Mouse (Mus musculus): ENCODE measurements around the gene Sqstm1. TPM values are rescaled to one million over a fixed set of nuclear protein-coding genes. Genes with fewer than 3 reads are reported as not detected.

Gene Sqstm1
- polyA plus RNA-seq, 1 experiment from 2014 or later = 193 TPM

DNA sequence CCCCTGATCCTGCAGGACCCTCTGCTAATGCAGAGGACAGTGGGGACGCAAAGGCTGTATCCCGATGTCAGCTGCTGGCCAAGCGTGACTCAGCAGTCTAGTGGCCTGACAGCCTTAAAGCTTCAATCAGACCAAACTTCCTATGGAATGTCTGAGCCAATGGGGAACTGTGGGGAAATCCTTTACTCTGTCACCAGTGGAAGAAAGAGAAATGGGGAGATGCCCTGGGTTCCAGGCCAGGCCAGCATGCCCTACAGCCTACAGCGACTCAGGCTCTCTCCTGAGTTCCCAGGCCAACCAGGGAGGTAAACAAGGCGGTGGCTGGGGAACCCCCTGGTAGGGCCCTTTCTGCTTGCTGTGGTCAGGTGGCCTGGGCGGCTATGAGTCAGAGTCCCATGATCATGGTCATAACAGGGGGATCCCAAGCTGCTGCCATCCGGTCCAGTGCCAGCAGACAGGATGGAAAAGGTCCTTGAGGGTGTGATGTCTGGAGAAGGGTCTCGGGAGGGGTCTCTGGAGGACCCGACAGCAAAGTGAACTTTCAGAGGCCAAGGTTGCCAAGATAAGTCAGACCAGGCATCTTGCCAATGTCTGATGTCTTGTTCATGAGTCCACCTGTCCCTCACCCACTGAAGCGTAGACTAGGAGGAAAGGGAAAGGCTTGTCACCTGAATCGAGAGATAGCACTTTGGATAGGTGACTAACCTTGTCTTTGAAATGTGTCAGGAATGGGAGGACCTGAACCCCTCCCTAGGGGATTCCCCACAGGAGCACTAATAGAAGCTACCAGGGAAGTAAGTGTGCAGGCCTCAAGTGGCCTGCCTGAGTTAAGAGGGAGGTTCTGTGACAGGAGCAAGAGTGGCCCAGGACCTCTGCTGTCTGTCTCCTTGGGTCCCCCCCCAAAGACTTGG is 2.5 kb upstream of the Sqstm1 start:
- peak overlapping the region; percentile 7; the same call in 1 of the 2 replicates for H3K4me2 ChIP-seq (ENCODE audit: low read depth, low read length)
- peak overlapping the region; percentile 73 for H3K27ac ChIP-seq (ENCODE audit: low read length)
- no peak overlapping the region for H3K9ac ChIP-seq (ENCODE audit: low read depth, low read length)
- no peaks in the 10 kb centered on the region for H3K36me3 ChIP-seq (ENCODE audit: control insufficient read depth, insufficient read depth, low read length)
- peaks cover 47% of the 10 kb centered on the region for H3K4me1 ChIP-seq (ENCODE audit: control insufficient read depth, insufficient read depth, low read length)
- ATAC-seq = peak; percentile 51
- H3K27me3 ChIP-seq (replicated peaks; ENCODE audit: control insufficient read depth, insufficient read depth, low read length) = no peaks in the 10 kb centered on the region
- H3K9me3 ChIP-seq (ENCODE audit: control insufficient read depth, low read length) = no peaks in the 10 kb centered on the region
- 47% methylated on average over 11 of the region's 11 CpGs for WGBS
- no peak overlapping the region for H3K4me3 ChIP-seq (ENCODE audit: low read length)

- 71% methylated on average over 3 of the region's 3 CpGs for WGBS
- Histone ChIP-seq H3K9ac (ENCODE audit: low read depth, low read length) (no peak overlapping the region), H3K27ac (ENCODE audit: low read length) (peak overlapping the region; percentile 73; the same call in 1 of the 2 replicates), H3K4me3 (ENCODE audit: low read length) (no peak overlapping the region), H3K4me1 (ENCODE audit: control insufficient read depth, insufficient read depth, low read length) (peaks cover 38% of the 10 kb centered on the region), H3K27me3 (replicated peaks; ENCODE audit: control insufficient read depth, insufficient read depth, low read length) (no peaks in the 10 kb centered on the region), H3K4me2 (ENCODE audit: low read depth, low read length) (no peak overlapping the region), H3K36me3 (ENCODE audit: control insufficient read depth, insufficient read depth, low read length) (peaks cover 4% of the 10 kb centered on the region; the same call in 1 of the 2 replicates), H3K9me3 (ENCODE audit: control insufficient read depth, low read length) (no peaks in the 10 kb centered on the region)
- ATAC-seq = no peak
These were observed 1.6 kb upstream of the Sqstm1 start for GRCm38 (mm10) chr11:50212060-50212739.

DNA sequence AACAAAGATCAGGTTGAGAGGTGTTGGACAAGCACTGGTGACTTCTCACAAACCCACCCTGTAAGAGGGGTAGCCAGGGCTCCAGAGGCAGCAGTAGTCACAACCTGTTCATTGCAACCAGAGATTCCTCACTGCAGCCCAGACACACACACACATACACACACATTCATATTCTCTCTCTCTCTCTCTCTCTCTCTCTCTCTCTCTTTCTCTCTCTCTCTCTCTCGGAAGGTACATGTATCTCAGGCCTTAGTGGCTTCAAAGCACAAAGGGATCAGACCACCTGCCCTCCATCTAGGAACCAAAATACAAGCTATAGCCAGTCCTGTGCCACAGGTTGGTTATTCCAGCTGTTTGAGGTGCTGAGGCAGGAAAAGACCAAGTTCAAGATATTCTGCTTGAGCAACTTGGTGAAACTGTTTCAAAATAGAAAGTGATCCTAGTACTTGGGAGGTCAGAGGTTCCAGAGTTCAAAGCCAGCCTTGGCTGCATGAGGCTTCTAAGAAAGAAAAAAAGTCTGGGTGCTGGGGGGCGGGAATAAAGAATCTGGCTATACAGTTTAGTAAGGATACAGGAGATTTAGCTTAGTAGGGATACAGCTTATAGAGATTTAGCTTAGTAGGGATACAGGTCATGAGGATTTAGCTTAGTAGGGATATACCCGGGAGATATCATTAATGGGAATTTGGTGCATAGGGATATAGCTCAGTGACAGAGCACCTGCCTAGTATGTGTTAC is 864 bp upstream of the Sqstm1 start:
- Histone ChIP-seq H3K36me3 (ENCODE audit: control insufficient read depth, insufficient read depth, low read length) (peaks cover 11% of the 10 kb centered on the region), H3K4me2 (ENCODE audit: low read depth, low read length) (peak overlapping the region; percentile 59), H3K4me1 (ENCODE audit: control insufficient read depth, insufficient read depth, low read length) (peaks cover 34% of the 10 kb centered on the region), H3K9ac (ENCODE audit: low read depth, low read length) (peak overlapping the region; percentile 98; the same call in 1 of the 2 replicates), H3K27me3 (replicated peaks; ENCODE audit: control insufficient read depth, insufficient read depth, low read length) (no peaks in the 10 kb centered on the region), H3K9me3 (ENCODE audit: control insufficient read depth, low read length) (no peaks in the 10 kb centered on the region), H3K27ac (ENCODE audit: low read length) (no peak overlapping the region), H3K4me3 (ENCODE audit: low read length) (peak overlapping the region; percentile 99)
- 85% methylated on average over 3 of the region's 3 CpGs for WGBS
- no peak for ATAC-seq

- WGBS = under 1% methylated on average over 24 of the region's 24 CpGs
- Histone ChIP-seq H3K9ac (ENCODE audit: low read depth, low read length) (peak overlapping the region; percentile 98), H3K36me3 (ENCODE audit: control insufficient read depth, insufficient read depth, low read length) (peaks cover 21% of the 10 kb centered on the region), H3K27ac (ENCODE audit: low read length) (peak overlapping the region; percentile 99), H3K27me3 (replicated peaks; ENCODE audit: control insufficient read depth, insufficient read depth, low read length) (no peaks in the 10 kb centered on the region), H3K4me2 (ENCODE audit: low read depth, low read length) (peak overlapping the region; percentile 59), H3K9me3 (ENCODE audit: control insufficient read depth, low read length) (no peaks in the 10 kb centered on the region), H3K4me3 (ENCODE audit: low read length) (peak overlapping the region; percentile 99), H3K4me1 (ENCODE audit: control insufficient read depth, insufficient read depth, low read length) (peaks cover 27% of the 10 kb centered on the region)
- ATAC-seq = peak; percentile 91
These were observed 524 bp downstream of the Sqstm1 start for GRCm38 (mm10) chr11:50210101-50210504.

DNA sequence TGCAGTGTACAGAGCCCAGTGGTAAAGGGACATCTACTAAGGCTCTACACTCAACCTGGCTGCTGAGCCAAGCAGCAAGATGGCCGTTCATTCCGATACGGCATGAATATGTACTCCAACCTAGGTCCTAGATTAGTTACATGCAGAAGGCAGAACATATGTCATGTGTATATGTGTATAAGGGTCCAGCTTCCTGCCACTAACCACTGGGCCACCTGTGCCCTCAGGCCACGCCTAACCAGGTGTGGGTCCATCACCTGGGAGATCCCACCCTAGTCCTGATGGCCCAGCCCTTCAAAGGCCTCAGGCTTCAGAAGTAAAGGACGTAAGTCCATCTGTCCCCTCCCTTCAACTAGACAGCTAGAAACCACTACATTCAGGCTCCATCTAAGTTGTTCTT is 2.6 kb downstream of the Sqstm1 start:
- H3K9me3 ChIP-seq (ENCODE audit: control insufficient read depth, low read length) = no peaks in the 10 kb centered on the region

GRCm38 (mm10) chr11:50207344-50207743 is 3.3 kb downstream of the Sqstm1 start:
- peaks cover 33% of the 10 kb centered on the region for H3K36me3 ChIP-seq (ENCODE audit: control insufficient read depth, insufficient read depth, low read length)
- no peak overlapping the region for H3K9ac ChIP-seq (ENCODE audit: low read depth, low read length)
- WGBS = 96% methylated on average over 14 of the region's 14 CpGs
- no peak overlapping the region for H3K4me2 ChIP-seq (ENCODE audit: low read depth, low read length)
- no peaks in the 10 kb centered on the region for H3K27me3 ChIP-seq (replicated peaks; ENCODE audit: control insufficient read depth, insufficient read depth, low read length)
- no peak overlapping the region for H3K4me3 ChIP-seq (ENCODE audit: low read length)
- no peaks in the 10 kb centered on the region for H3K9me3 ChIP-seq (ENCODE audit: control insufficient read depth, low read length)
- H3K4me1 ChIP-seq (ENCODE audit: control insufficient read depth, insufficient read depth, low read length) = peaks cover 15% of the 10 kb centered on the region; the same call in 1 of the 2 replicates
- no peak overlapping the region for H3K27ac ChIP-seq (ENCODE audit: low read length)
- ATAC-seq = no peak

More for the DNA sequence above, 2.6 kb downstream of the Sqstm1 start:
- H3K4me1 ChIP-seq (ENCODE audit: control insufficient read depth, insufficient read depth, low read length) = peaks cover 21% of the 10 kb centered on the region
- H3K27me3 ChIP-seq (replicated peaks; ENCODE audit: control insufficient read depth, insufficient read depth, low read length) = no peaks in the 10 kb centered on the region
- no peak for ATAC-seq
- H3K36me3 ChIP-seq (ENCODE audit: control insufficient read depth, insufficient read depth, low read length) = peaks cover 29% of the 10 kb centered on the region
- H3K4me3 ChIP-seq (ENCODE audit: low read length) = no peak overlapping the region
- WGBS = 94% methylated on average over 5 of the region's 5 CpGs
- no peak overlapping the region for H3K27ac ChIP-seq (ENCODE audit: low read length)
- no peak overlapping the region for H3K4me2 ChIP-seq (ENCODE audit: low read depth, low read length)
- H3K9ac ChIP-seq (ENCODE audit: low read depth, low read length) = no peak overlapping the region

DNA sequence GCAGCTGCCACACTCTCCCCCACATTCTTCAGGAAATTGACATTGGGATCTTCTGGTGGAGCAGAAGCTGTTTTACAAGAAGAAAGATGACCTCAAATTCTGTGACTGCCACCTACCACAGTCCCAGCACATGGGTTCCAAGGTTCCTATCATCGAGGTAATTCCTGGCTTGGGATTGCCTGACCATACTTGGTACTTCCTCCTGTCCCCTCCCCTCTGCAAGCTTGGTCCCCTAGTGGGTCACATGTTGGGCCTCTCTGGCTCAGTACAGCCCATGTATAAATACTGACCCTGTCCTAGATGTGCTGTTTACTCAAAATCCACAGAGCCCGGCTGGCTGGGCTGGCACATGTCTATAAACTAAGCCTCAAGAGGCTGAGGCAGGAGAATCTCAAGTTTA is 4.6 kb downstream of the Sqstm1 start:
- H3K9me3 ChIP-seq (ENCODE audit: control insufficient read depth, low read length) = no peaks in the 10 kb centered on the region
- no peak for ATAC-seq
- H3K9ac ChIP-seq (ENCODE audit: low read depth, low read length) = no peak overlapping the region
- no peaks in the 10 kb centered on the region for H3K27me3 ChIP-seq (replicated peaks; ENCODE audit: control insufficient read depth, insufficient read depth, low read length)
- H3K4me2 ChIP-seq (ENCODE audit: low read depth, low read length) = no peak overlapping the region
- 77% methylated on average over 2 of the region's 2 CpGs for WGBS
- no peak overlapping the region for H3K27ac ChIP-seq (ENCODE audit: low read length)
- H3K4me3 ChIP-seq (ENCODE audit: low read length) = no peak overlapping the region
- peaks cover 45% of the 10 kb centered on the region for H3K36me3 ChIP-seq (ENCODE audit: control insufficient read depth, insufficient read depth, low read length)
- peaks cover 10% of the 10 kb centered on the region; the same call in 1 of the 2 replicates for H3K4me1 ChIP-seq (ENCODE audit: control insufficient read depth, insufficient read depth, low read length)

DNA sequence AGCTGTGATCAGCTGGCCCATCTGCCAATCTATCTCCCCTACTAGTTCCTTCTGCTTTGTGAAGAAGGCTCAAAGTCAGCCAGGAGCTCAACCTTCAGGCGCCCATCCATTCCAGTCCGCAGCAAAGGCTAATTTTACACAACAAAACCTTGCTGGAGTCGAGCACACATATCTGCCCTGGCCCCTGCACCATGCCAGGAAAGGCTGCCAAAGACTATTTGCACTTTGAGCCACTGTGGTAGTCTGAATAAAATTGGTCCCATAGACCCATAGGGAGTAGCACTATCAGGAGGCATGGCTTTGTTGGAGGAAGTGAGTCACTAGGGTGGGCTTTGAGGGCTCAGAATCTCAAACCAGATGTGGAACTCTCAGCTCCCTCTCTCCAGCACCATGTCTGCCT is 5.2 kb downstream of the Sqstm1 start:
- Histone ChIP-seq H3K36me3 (ENCODE audit: control insufficient read depth, insufficient read depth, low read length) (peaks cover 50% of the 10 kb centered on the region), H3K27me3 (replicated peaks; ENCODE audit: control insufficient read depth, insufficient read depth, low read length) (no peaks in the 10 kb centered on the region), H3K4me1 (ENCODE audit: control insufficient read depth, insufficient read depth, low read length) (0 out of 2 replicates have a peak, but pooled peaks cover 8% of the 10 kb centered on the region), H3K9me3 (ENCODE audit: control insufficient read depth, low read length) (no peaks in the 10 kb centered on the region), H3K4me2 (ENCODE audit: low read depth, low read length) (no peak overlapping the region), H3K9ac (ENCODE audit: low read depth, low read length) (no peak overlapping the region), H3K4me3 (ENCODE audit: low read length) (no peak overlapping the region), H3K27ac (ENCODE audit: low read length) (no peak overlapping the region)
- 92% methylated on average over 3 of the region's 3 CpGs for WGBS
- ATAC-seq = no peak

All from intestine, embryonic 16.5 days (tissue).